Comparison of ENCODE assay signal across 8 mouse cellular contexts in the genomic region with DNA sequence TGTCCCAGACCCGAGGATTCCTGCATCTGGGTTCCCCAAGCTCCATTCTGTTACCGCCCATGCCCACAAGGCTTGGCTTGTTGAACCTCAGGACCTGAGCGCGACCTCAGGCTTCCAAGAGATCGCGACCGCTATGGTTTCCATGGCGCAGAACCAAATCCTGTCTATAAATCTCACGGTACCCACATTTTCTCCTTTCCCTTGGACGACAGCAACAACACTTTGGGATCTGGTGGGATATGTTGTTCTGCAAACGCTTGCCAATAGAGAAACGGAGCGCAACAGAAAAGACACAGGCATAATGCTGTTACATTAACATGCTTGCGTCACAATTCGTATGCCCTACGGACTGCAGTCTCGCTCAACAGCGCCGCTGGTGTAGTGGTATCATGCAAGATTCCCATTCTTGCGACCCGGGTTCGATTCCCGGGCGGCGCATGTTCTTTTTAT. TPM values are rescaled to one million over a fixed set of nuclear protein-coding genes. Genes with fewer than 3 reads are reported as not detected.
DNase-seq lines count a peak whose midpoint lies in the region; ATAC-seq and TF ChIP-seq lines count a peak whose summit lies in the region.

A gene (plus strand): TSS at position 354 of the 450 bp plus-strand sequence.

- no peaks in the 10 kb centered on the region; the same call in 1 of the 2 replicates for H3K36me3 ChIP-seq in embryonic facial prominence, embryonic 11.5 days (replicated peaks; ENCODE audit: control insufficient read depth, insufficient read depth, low read depth, low read length)
- H3K36me3 ChIP-seq in intestine, postnatal 0 days (ENCODE audit: control insufficient read depth, insufficient read depth) = peaks cover 10% of the 10 kb centered on the region
- H3K36me3 ChIP-seq in midbrain, embryonic 10.5 days = peaks cover 32% of the 10 kb centered on the region

- WGBS in embryonic facial prominence, embryonic 11.5 days = 0% methylated on average over 25 of the region's 25 CpGs
- under 1% methylated on average over 25 of the region's 25 CpGs for WGBS in intestine, postnatal 0 days
- under 1% methylated on average over 25 of the region's 25 CpGs for WGBS in midbrain, embryonic 10.5 days

- H3K9ac ChIP-seq in embryonic facial prominence, embryonic 11.5 days (replicated peaks; ENCODE audit: low read length) = peak within 1 kb of the TSS; percentile 76
- peak within 1 kb of the TSS; percentile 50 for H3K9ac ChIP-seq in intestine, postnatal 0 days (ENCODE audit: low read depth, low read length)

- ATAC-seq in embryonic facial prominence, embryonic 11.5 days (replicated peaks; ENCODE audit: insufficient number of reproducible peaks, low FRiP score, low TSS enrichment, low read depth) = 0 out of 2 replicates have a peak, but pooled peaks have one; percentile 15
- peak; percentile 68 for ATAC-seq in granulocyte monocyte progenitor cell, adult 5-6 weeks (replicated peaks; ENCODE audit: poor library complexity, severe bottlenecking)
- ATAC-seq in intestine, postnatal 0 days = peak; percentile 68

- no peaks in the 10 kb centered on the region for H3K4me1 ChIP-seq in embryonic facial prominence, embryonic 11.5 days (ENCODE audit: control insufficient read depth, insufficient read depth, low read length)
- peaks cover 6% of the 10 kb centered on the region; the same call in 1 of the 2 replicates for H3K4me1 ChIP-seq in intestine, postnatal 0 days (replicated peaks; ENCODE audit: control insufficient read depth, insufficient read depth, low read length)
- H3K4me1 ChIP-seq in midbrain, embryonic 10.5 days = peaks cover 61% of the 10 kb centered on the region

- intact Hi-C loops in left cerebral cortex, postnatal 36 days (cut with DNase I) = no loop called here

- DNase-seq in adrenal gland, postnatal 25 days = peak; percentile 89
- DNase-seq in embryonic facial prominence, embryonic 11.5 days (ENCODE audit: low spot score) = peak; percentile 96
- DNase-seq in left cerebral cortex, postnatal 36 days (ENCODE audit: low spot score in 2 of 2) = peak; percentile 95 to 99
- DNase-seq in midbrain, embryonic 10.5 days (ENCODE audit: low spot score) = peak; percentile 91
- DNase-seq in right cerebral cortex, postnatal 36 days (ENCODE audit: low spot score in 2 of 2) = peak; percentile 94
- DNase-seq in urinary bladder, postnatal 4 days (ENCODE audit: low spot score in 2 of 2) = peak; percentile 83 to 96

- peak within 1 kb of the TSS; percentile 79 for H3K4me3 ChIP-seq in embryonic facial prominence, embryonic 11.5 days (ENCODE audit: low read depth, low read length)
- H3K4me3 ChIP-seq in intestine, postnatal 0 days (ENCODE audit: low read depth, low read length) = peak within 1 kb of the TSS; percentile 74
- H3K4me3 ChIP-seq in midbrain, embryonic 10.5 days = peak within 1 kb of the TSS; percentile 81

- H3K4me2 ChIP-seq in embryonic facial prominence, embryonic 11.5 days (ENCODE audit: low read depth, low read length) = peak within 1 kb of the TSS; percentile 92
- H3K4me2 ChIP-seq in intestine, postnatal 0 days (replicated peaks; ENCODE audit: low read depth) = peak within 1 kb of the TSS; percentile 86

- peak within 1 kb of the TSS; percentile 78 for H3K27ac ChIP-seq in embryonic facial prominence, embryonic 11.5 days (replicated peaks; ENCODE audit: low read depth, low read length)
- H3K27ac ChIP-seq in intestine, postnatal 0 days (ENCODE audit: low read depth, low read length) = peak within 1 kb of the TSS; percentile 63
- peak within 1 kb of the TSS; percentile 93 for H3K27ac ChIP-seq in midbrain, embryonic 10.5 days (replicated peaks)

- peak; percentile 47 for TF ChIP-seq CTCF in intestine, postnatal 0 days (IDR thresholded peaks at IDR 0.05; ENCODE audit: low read depth)

- no peaks in the 10 kb centered on the region for H3K27me3 ChIP-seq in embryonic facial prominence, embryonic 11.5 days (ENCODE audit: control insufficient read depth, insufficient read depth, low read length)
- no peaks in the 10 kb centered on the region for H3K27me3 ChIP-seq in intestine, postnatal 0 days (replicated peaks; ENCODE audit: control insufficient read depth, insufficient read depth, low read length)
- no peaks in the 10 kb centered on the region for H3K27me3 ChIP-seq in midbrain, embryonic 10.5 days (ENCODE audit: low read depth, poor library complexity, severe bottlenecking)

- no peaks in the 10 kb centered on the region for H3K9me3 ChIP-seq in embryonic facial prominence, embryonic 11.5 days (replicated peaks; ENCODE audit: control insufficient read depth, low read length)
- H3K9me3 ChIP-seq in intestine, postnatal 0 days (ENCODE audit: control insufficient read depth) = no peaks in the 10 kb centered on the region
- no peaks in the 10 kb centered on the region for H3K9me3 ChIP-seq in midbrain, embryonic 10.5 days (replicated peaks)

RNA-seq across cellular contexts. Expression of the gene that starts here (rescaled TPM):
- 116 and 144 TPM in 2 replicates for total RNA-seq in adrenal gland, postnatal 25 days (2021)
- 49.8 and 63.3 TPM in 2 replicates for polyA plus RNA-seq in embryonic facial prominence, embryonic 11.5 days (2014; fragmentation: Nextera tagmentation; extraction: Ambion mirVana)
- total RNA-seq in granulocyte monocyte progenitor cell, adult 5-6 weeks (2014; fragmentation: Nextera tagmentation) = 23.4 and 27.7 TPM in 2 replicates
- total RNA-seq in granulocyte monocyte progenitor cell, adult 5-6 weeks (2017) = 9.7 and 15.2 TPM in 2 replicates
- 46.6 and 51.7 TPM in 2 replicates for polyA plus RNA-seq in intestine, postnatal 0 days (2015; fragmentation: Nextera tagmentation; extraction: Ambion mirVana)
- total RNA-seq in left cerebral cortex, postnatal 36 days (2021) = 10 to 100 TPM; 33.3 to 36.4 TPM
- polyA plus RNA-seq in midbrain, embryonic 10.5 days (2016; fragmentation: Nextera tagmentation; extraction: Ambion mirVana) = 74.3 and 80.4 TPM in 2 replicates

Comparison
In these comparisons a context has a peak if more than half of its experiments do, and no peak if none do; other contexts are left out.
1. Peak in every context shown above with its lines: DNase-seq, ATAC-seq, H3K4me3 ChIP-seq and H3K27ac ChIP-seq.
2. ATAC-seq: peak in every context shown above with its lines; median percentile 68 in granulocyte monocyte progenitor cell, adult 5-6 weeks; 68 in intestine, postnatal 0 days; 15 in embryonic facial prominence, embryonic 11.5 days.